Mouse (Mus musculus): ENCODE measurements around the gene Ovch2. TPM values are rescaled to one million over a fixed set of nuclear protein-coding genes. Genes with fewer than 3 reads are reported as not detected.

Gene Ovch2
- total and polyA plus RNA-seq, 2 experiments from 2014 or later, result not detected

- 0 out of 2 replicates have a peak within 1 kb of the TSS, but pooled peaks have one; percentile 21 for H3K9ac ChIP-seq (replicated peaks; ENCODE audit: low read length)
- WGBS, result 17% methylated on average over 23 of the region's 23 CpGs
- no peaks in the 10 kb centered on the region for H3K27me3 ChIP-seq (ENCODE audit: insufficient read depth, low read length)
- H3K9me3 ChIP-seq (ENCODE audit: low read length), result no peaks in the 10 kb centered on the region
- ATAC-seq (peak; percentile 88), DNase-seq (ENCODE audit: low spot score) (peak; percentile 63)
- H3K4me1 ChIP-seq (ENCODE audit: insufficient read depth, low read length), result peaks cover 2% of the 10 kb centered on the region; the same call in 1 of the 2 replicates
- H3K36me3 ChIP-seq (ENCODE audit: insufficient read depth, low read length), result no peaks in the 10 kb centered on the region
- H3K27ac ChIP-seq, result no peak within 1 kb of the TSS
- H3K4me3 ChIP-seq (ENCODE audit: low read length), result peak within 1 kb of the TSS; percentile 30
- peak within 1 kb of the TSS; percentile 63 for H3K4me2 ChIP-seq (ENCODE audit: low read depth, low read length)
- TF ChIP-seq CTCF (IDR thresholded peaks at IDR 0.05; ENCODE audit: low read depth), result peak; percentile 40
Measured at GRCm38 (mm10) chr7:107757308-107758151, 43.5 kb downstream of the Ovch2 start, which contains the start of gene Cyb5r2. TSS of gene Cyb5r2 (minus strand) at chr7:107758032.

GRCm38 (mm10) chr7:107756748-107757147 is 44.3 kb downstream of the Ovch2 start:
- Histone ChIP-seq H3K27ac (no peak overlapping the region), H3K36me3 (ENCODE audit: insufficient read depth, low read length) (no peaks in the 10 kb centered on the region), H3K27me3 (ENCODE audit: insufficient read depth, low read length) (no peaks in the 10 kb centered on the region), H3K9ac (replicated peaks; ENCODE audit: low read length) (no peak overlapping the region), H3K4me2 (ENCODE audit: low read depth, low read length) (no peak overlapping the region), H3K4me3 (ENCODE audit: low read length) (no peak overlapping the region), H3K4me1 (ENCODE audit: insufficient read depth, low read length) (peaks cover 2% of the 10 kb centered on the region; the same call in 1 of the 2 replicates), H3K9me3 (ENCODE audit: low read length) (no peaks in the 10 kb centered on the region)
- ATAC-seq (no peak), DNase-seq (ENCODE audit: low spot score) (no peak)
- WGBS, result 89% methylated on average over 2 of the region's 2 CpGs
- TF ChIP-seq CTCF (IDR thresholded peaks at IDR 0.05; ENCODE audit: low read depth), result no peak

- Histone ChIP-seq H3K27me3 (ENCODE audit: insufficient read depth, low read length) (no peaks in the 10 kb centered on the region), H3K36me3 (ENCODE audit: insufficient read depth, low read length) (no peaks in the 10 kb centered on the region), H3K4me3 (ENCODE audit: low read length) (no peak overlapping the region), H3K4me2 (ENCODE audit: low read depth, low read length) (no peak overlapping the region), H3K4me1 (ENCODE audit: insufficient read depth, low read length) (peaks cover 2% of the 10 kb centered on the region; the same call in 1 of the 2 replicates), H3K27ac (no peak overlapping the region), H3K9me3 (ENCODE audit: low read length) (no peaks in the 10 kb centered on the region), H3K9ac (replicated peaks; ENCODE audit: low read length) (no peak overlapping the region)
- no peak for TF ChIP-seq CTCF (IDR thresholded peaks at IDR 0.05; ENCODE audit: low read depth)
- 74% methylated on average over 3 of the region's 3 CpGs for WGBS
- ATAC-seq (no peak), DNase-seq (ENCODE audit: low spot score) (no peak)
Measured at GRCm38 (mm10) chr7:107755905-107756304, 45.1 kb downstream of the Ovch2 start.

GRCm38 (mm10) chr7:107752031-107752520 is 48.9 kb downstream of the Ovch2 start:
- WGBS, result 76% methylated on average over 10 of the region's 10 CpGs
- no peak for ATAC-seq
- no peaks in the 10 kb centered on the region for H3K36me3 ChIP-seq (ENCODE audit: insufficient read depth, low read length)
- TF ChIP-seq CTCF (IDR thresholded peaks at IDR 0.05; ENCODE audit: low read depth), result no peak
- no peak overlapping the region for H3K9ac ChIP-seq (replicated peaks; ENCODE audit: low read length)
- no peaks in the 10 kb centered on the region for H3K9me3 ChIP-seq (ENCODE audit: low read length)
- no peaks in the 10 kb centered on the region for H3K4me1 ChIP-seq (ENCODE audit: insufficient read depth, low read length)
- DNase-seq (ENCODE audit: low spot score), result no peak
- H3K4me3 ChIP-seq (ENCODE audit: low read length), result no peak overlapping the region
- no peak overlapping the region for H3K27ac ChIP-seq
- H3K27me3 ChIP-seq (ENCODE audit: insufficient read depth, low read length), result no peaks in the 10 kb centered on the region
- H3K4me2 ChIP-seq (ENCODE audit: low read depth, low read length), result no peak overlapping the region

GRCm38 (mm10) chr7:107749721-107750120 is 51.3 kb downstream of the Ovch2 start:
- Histone ChIP-seq H3K36me3 (ENCODE audit: insufficient read depth, low read length) (no peaks in the 10 kb centered on the region), H3K27me3 (ENCODE audit: insufficient read depth, low read length) (no peaks in the 10 kb centered on the region), H3K4me3 (ENCODE audit: low read length) (no peak overlapping the region), H3K4me1 (ENCODE audit: insufficient read depth, low read length) (no peaks in the 10 kb centered on the region), H3K9me3 (ENCODE audit: low read length) (no peaks in the 10 kb centered on the region), H3K9ac (replicated peaks; ENCODE audit: low read length) (no peak overlapping the region), H3K27ac (no peak overlapping the region), H3K4me2 (ENCODE audit: low read depth, low read length) (no peak overlapping the region)
- DNase-seq (ENCODE audit: low spot score), result no peak
- no peak for TF ChIP-seq CTCF (IDR thresholded peaks at IDR 0.05; ENCODE audit: low read depth)
- ATAC-seq, result no peak
- WGBS, result 96% methylated on average over 4 of the region's 4 CpGs

GRCm38 (mm10) chr7:107749270-107749669 is 51.7 kb downstream of the Ovch2 start:
- Histone ChIP-seq H3K4me1 (ENCODE audit: insufficient read depth, low read length) (no peaks in the 10 kb centered on the region), H3K36me3 (ENCODE audit: insufficient read depth, low read length) (no peaks in the 10 kb centered on the region), H3K4me3 (ENCODE audit: low read length) (no peak overlapping the region), H3K27ac (no peak overlapping the region), H3K9me3 (ENCODE audit: low read length) (no peaks in the 10 kb centered on the region), H3K27me3 (ENCODE audit: insufficient read depth, low read length) (no peaks in the 10 kb centered on the region), H3K4me2 (ENCODE audit: low read depth, low read length) (no peak overlapping the region), H3K9ac (replicated peaks; ENCODE audit: low read length) (no peak overlapping the region)
- peak; percentile 81 for TF ChIP-seq CTCF (IDR thresholded peaks at IDR 0.05; ENCODE audit: low read depth)
- DNase-seq (ENCODE audit: low spot score) (peak; percentile 87), ATAC-seq (peak; percentile 49)
- 7% methylated on average over 3 of the region's 3 CpGs for WGBS

- H3K36me3 ChIP-seq (ENCODE audit: insufficient read depth, low read length), result no peaks in the 10 kb centered on the region
- no peaks in the 10 kb centered on the region for H3K9me3 ChIP-seq (ENCODE audit: low read length)
- H3K27ac ChIP-seq, result no peak overlapping the region
- H3K9ac ChIP-seq (replicated peaks; ENCODE audit: low read length), result no peak overlapping the region
- no peak overlapping the region for H3K4me2 ChIP-seq (ENCODE audit: low read depth, low read length)
- TF ChIP-seq CTCF (IDR thresholded peaks at IDR 0.05; ENCODE audit: low read depth), result peak; percentile 79
- H3K4me3 ChIP-seq (ENCODE audit: low read length), result no peak overlapping the region
- ATAC-seq, result peak; percentile 31; the same call in 1 of the 2 replicates
- WGBS, result 11% methylated on average over 2 of the region's 2 CpGs
- H3K4me1 ChIP-seq (ENCODE audit: insufficient read depth, low read length), result no peaks in the 10 kb centered on the region
- no peaks in the 10 kb centered on the region for H3K27me3 ChIP-seq (ENCODE audit: insufficient read depth, low read length)
- peak; percentile 70 for DNase-seq (ENCODE audit: low spot score)
Measured at GRCm38 (mm10) chr7:107747954-107748353, 53.1 kb downstream of the Ovch2 start.
